Mouse (Mus musculus) MEL (cell line): ENCODE measurements around the gene Cbx3. TPM values are rescaled to one million over a fixed set of nuclear protein-coding genes. Genes with fewer than 3 reads are reported as not detected.

Experiments
- DNase-seq: peaks from one replicate; pipeline ENCODE4 v3.0.0; 2011; ENCODE audit warnings: low read depth, low spot score
- H3K27ac ChIP-seq: 2 replicates; pipeline ENCODE4 v1.5.1; 2012; ENCODE audit warnings: low read depth, mild to moderate bottlenecking, control low read depth, low read length, moderate library complexity; ENCODE audit not compliant: control insufficient read depth
- H3K27me3 ChIP-seq, 2 experiments: fragments of 150-350 bp in 1 of 2; sonication (generic) in 1 of 2; 2 replicates each; pipeline ENCODE4 v1.6.1; 2012; ENCODE audit warnings: low read length in 2 of 2, mild to moderate bottlenecking in 2 of 2, improper control_type of control experiment in 1 of 2, moderate library complexity in 1 of 2; ENCODE audit not compliant: insufficient read depth in 2 of 2, control insufficient read depth in 1 of 2
- H3K36me3 ChIP-seq, 2 experiments: 2 replicates each; pipeline ENCODE4 v1.6.1; 2012 to 2014; ENCODE audit warnings: low read length in 2 of 2, improper control_type of control experiment in 1 of 2, inconsistent platforms in 1 of 2, mild to moderate bottlenecking in 1 of 2; ENCODE audit not compliant: insufficient read depth in 2 of 2, control insufficient read depth in 1 of 2
- H3K4me1 ChIP-seq, 2 experiments: fragments of 150-350 bp in 1 of 2; sonication (generic) in 1 of 2; 2 replicates each; pipeline ENCODE4 v1.6.1; 2012; ENCODE audit warnings: low read length in 2 of 2, improper control_type of control experiment in 1 of 2, mild to moderate bottlenecking in 1 of 2; ENCODE audit not compliant: insufficient read depth in 2 of 2, control insufficient read depth in 1 of 2
- H3K4me3 ChIP-seq, 2 experiments: fragments of 150-350 bp in 1 of 2; sonication (generic) in 1 of 2; 2 replicates each; pipeline ENCODE4 v1.5.1; 2012; ENCODE audit warnings: low read depth in 2 of 2, low read length in 2 of 2, mild to moderate bottlenecking in 2 of 2, moderate library complexity in 2 of 2, control low read depth in 1 of 2, improper control_type of control experiment in 1 of 2; ENCODE audit not compliant: control insufficient read depth in 1 of 2, insufficient read depth in 1 of 2
- H3K79me2 ChIP-seq: 2 replicates; pipeline ENCODE4 v1.6.1; 2012; ENCODE audit warnings: mild to moderate bottlenecking, low read length, moderate library complexity; ENCODE audit not compliant: control insufficient read depth, poor library complexity, insufficient read depth
- H3K9ac ChIP-seq: 2 replicates; pipeline ENCODE4 v1.6.1; 2012; ENCODE audit warnings: low read depth, mild to moderate bottlenecking, control low read depth, low read length, moderate library complexity; ENCODE audit not compliant: control insufficient read depth, poor library complexity, severe bottlenecking
- H3K9me3 ChIP-seq: fragments of 150-350 bp; sonication (generic); replicated peaks from 2 replicates; pipeline ENCODE4 v1.6.1; 2012; ENCODE audit warnings: mild to moderate bottlenecking, low read length, improper control_type of control experiment, moderate library complexity; ENCODE audit not compliant: insufficient read depth
- CHD2 ChIP-seq: IDR thresholded peaks from 2 replicates; pipeline ENCODE4 v1.6.1; 2011; ENCODE audit warnings: low read length, improper control_type of control experiment
- E2F4 ChIP-seq: IDR thresholded peaks from 2 replicates; pipeline ENCODE4 v1.6.1; 2011; ENCODE audit warnings: low read depth, low read length, improper control_type of control experiment, borderline replicate concordance
- GABPA ChIP-seq: IDR thresholded peaks from 2 replicates; pipeline ENCODE4 v1.6.1; 2012; ENCODE audit warnings: low read depth, mild to moderate bottlenecking, inconsistent platforms, low read length, improper control_type of control experiment, moderate library complexity
- GATA1 ChIP-seq: IDR thresholded peaks from 2 replicates; pipeline ENCODE4 v1.6.1; 2011; ENCODE audit warnings: low read depth, low read length, improper control_type of control experiment
- HCFC1 ChIP-seq: IDR thresholded peaks from 2 replicates; pipeline ENCODE4 v1.6.1; 2012; ENCODE audit warnings: low read depth, mild to moderate bottlenecking, inconsistent platforms, low read length, improper control_type of control experiment, moderate library complexity
- MAFK ChIP-seq: IDR thresholded peaks from 2 replicates; pipeline ENCODE4 v1.6.1; 2011; ENCODE audit warnings: low read depth, mild to moderate bottlenecking, low read length, improper control_type of control experiment, borderline replicate concordance
- MAZ ChIP-seq: IDR thresholded peaks from 2 replicates; pipeline ENCODE4 v1.6.1; 2012; ENCODE audit warnings: low read depth, mild to moderate bottlenecking, inconsistent platforms, low read length, improper control_type of control experiment
- NELFE ChIP-seq: IDR thresholded peaks from 2 replicates; pipeline ENCODE4 v1.6.1; 2011; ENCODE audit warnings: low read depth, low read length, improper control_type of control experiment
- POLR2A ChIP-seq, 2 experiments: IDR thresholded peaks; 2 replicates each; pipeline ENCODE4 v1.6.1; 2011 to 2012; ENCODE audit warnings: low read length in 2 of 2, mild to moderate bottlenecking in 2 of 2, control low read depth in 1 of 2, improper control_type of control experiment in 1 of 2, low read depth in 1 of 2, moderate library complexity in 1 of 2; ENCODE audit not compliant: control insufficient read depth in 1 of 2, insufficient read depth in 1 of 2, poor library complexity in 1 of 2
- POLR2AphosphoS5 ChIP-seq: IDR thresholded peaks from 2 replicates; pipeline ENCODE4 v1.6.1; 2012; ENCODE audit warnings: low read depth, borderline replicate concordance, mild to moderate bottlenecking, inconsistent platforms, low read length, moderate library complexity, mixed read lengths
- SMC3 ChIP-seq: IDR thresholded peaks from 2 replicates; pipeline ENCODE4 v1.6.1; 2011; ENCODE audit warnings: low read depth, low read length, improper control_type of control experiment
- TAL1 ChIP-seq: IDR thresholded peaks from 2 replicates; pipeline ENCODE4 v1.6.1; 2012; ENCODE audit warnings: mild to moderate bottlenecking, inconsistent platforms, low read length, moderate library complexity, mixed read lengths
- UBTF ChIP-seq: IDR thresholded peaks from 2 replicates; pipeline ENCODE4 v1.6.1; 2012; ENCODE audit warnings: low read depth, mild to moderate bottlenecking, inconsistent platforms, low read length, improper control_type of control experiment, moderate library complexity, borderline replicate concordance; ENCODE audit not compliant: insufficient read depth
- ZMIZ1 ChIP-seq: IDR thresholded peaks from 2 replicates; pipeline ENCODE4 v1.6.1; 2012; ENCODE audit warnings: low read depth, mild to moderate bottlenecking, inconsistent platforms, low read length, improper control_type of control experiment, moderate library complexity
- polyA plus RNA-seq, 2 experiments: library from polyadenylated mRNA; stranded (reverse) in 1 of 2; unstranded in 1 of 2; fragments of >175 nt in 1 of 2; fragments of >200 nt in 1 of 2; gene quantifications; 2 replicates each; pipeline versions ENCODE4 v1.2.1 to v1.2.4; 2012; ENCODE audit warnings: low replicate concordance in 2 of 2, low read depth in 1 of 2; ENCODE audit not compliant: insufficient read length in 2 of 2, insufficient read depth in 1 of 2, missing spikeins in 1 of 2
- total RNA-seq: library from RNA; depleted of rRNA; stranded (reverse); fragments of 300-350 nt; gene quantifications from 2 replicates; pipeline ENCODE4 v1.2.3, GENCODE M21; 2012

Gene Cbx3
- total and polyA plus RNA-seq, 3 experiments: 177 to 250 TPM; not detected in 1

GRCm38 (mm10) chr6:51460021-51460360 is 10.2 kb upstream of the Cbx3 start:
- H3K36me3 ChIP-seq: peaks cover 37 to 43% of the 10 kb centered on the region in 2 experiments

GRCm38 (mm10) chr6:51460363-51460762 is 9.8 kb upstream of the Cbx3 start:
- Histone ChIP-seq H3K9ac (no peak overlapping the region), H3K27ac (0 out of 2 replicates have a peak overlapping the region, but pooled peaks have one; percentile 23), H3K27me3 (no peaks in the 10 kb centered on the region), H3K4me1 (no peaks in the 10 kb centered on the region), H3K4me3 (no peak overlapping the region), H3K79me2 (peaks cover 5% of the 10 kb centered on the region; the same call in 1 of the 2 replicates), H3K36me3 (peaks cover 40 to 46% of the 10 kb centered on the region in 2 experiments), H3K9me3 (no peaks in the 10 kb centered on the region)
- no peak for TF ChIP-seq UBTF
- 0 out of 4 replicates have a peak, but pooled peaks of 1 of the 2 experiments have one; percentile 7 for TF ChIP-seq POLR2A (IDR thresholded peaks at IDR 0.05; ENCODE audit: control insufficient read depth in 1 of 2, insufficient read depth in 1 of 2, low read depth in 1 of 2, low read length in 2 of 2, poor library complexity in 1 of 2)
- DNase-seq: no peak

More at GRCm38 (mm10) chr6:51460021-51460360, 10.2 kb upstream of the Cbx3 start:
- H3K9me3 ChIP-seq: no peaks in the 10 kb centered on the region
- TF ChIP-seq GABPA (no peak), GATA1 (no peak), POLR2A (IDR thresholded peaks at IDR 0.05; ENCODE audit: control insufficient read depth in 1 of 2, insufficient read depth in 1 of 2, low read depth in 1 of 2, low read length in 2 of 2, poor library complexity in 1 of 2) (peak in 1 of 2 experiments; percentile 11; a peak in 2 of 4 replicates)
- H3K4me3 ChIP-seq: no peak overlapping the region
- H3K79me2 ChIP-seq: peaks cover 5% of the 10 kb centered on the region; the same call in 1 of the 2 replicates
- H3K9ac ChIP-seq: no peak overlapping the region
- H3K4me1 ChIP-seq: no peaks in the 10 kb centered on the region
- DNase-seq: peak; percentile 66
- no peaks in the 10 kb centered on the region for H3K27me3 ChIP-seq
- H3K27ac ChIP-seq: no peak overlapping the region

GRCm38 (mm10) chr6:51467649-51468048 is 2.5 kb upstream of the Cbx3 start:
- 0 out of 4 replicates have a peak, but pooled peaks of 1 of the 2 experiments have one; percentile 15 for TF ChIP-seq POLR2A (IDR thresholded peaks at IDR 0.05; ENCODE audit: control insufficient read depth in 1 of 2, insufficient read depth in 1 of 2, low read depth in 1 of 2, low read length in 2 of 2, poor library complexity in 1 of 2)
- no peak for TF ChIP-seq MAFK
- peaks cover 59% of the 10 kb centered on the region for H3K79me2 ChIP-seq
- peak overlapping the region; percentile 94 for H3K9ac ChIP-seq
- peak overlapping the region; percentile 1 to 61 for H3K4me3 ChIP-seq
- H3K4me1 ChIP-seq: peaks cover 0 to 12% of the 10 kb centered on the region in 2 experiments; a peak in 1 of 4 replicates
- peaks cover 43 to 50% of the 10 kb centered on the region in 2 experiments for H3K36me3 ChIP-seq
- no peaks in the 10 kb centered on the region for H3K27me3 ChIP-seq
- DNase-seq: peak; percentile 68
- H3K27ac ChIP-seq: no peak overlapping the region
- no peaks in the 10 kb centered on the region for H3K9me3 ChIP-seq

- Histone ChIP-seq H3K9me3 (no peaks in the 10 kb centered on the region), H3K36me3 (peaks cover 29 to 52% of the 10 kb centered on the region in 2 experiments), H3K79me2 (peaks cover 68% of the 10 kb centered on the region), H3K4me3 (peak overlapping the region; percentile 1 to 91), H3K4me1 (peaks cover 0 to 19% of the 10 kb centered on the region in 2 experiments; a peak in 1 of 4 replicates), H3K9ac (peak overlapping the region; percentile 94), H3K27me3 (no peaks in the 10 kb centered on the region), H3K27ac (peak overlapping the region; percentile 99)
- TF ChIP-seq TAL1 (no peak), ZMIZ1 (no peak), CHD2 (no peak), POLR2A (IDR thresholded peaks at IDR 0.05; ENCODE audit: control insufficient read depth in 1 of 2, insufficient read depth in 1 of 2, low read depth in 1 of 2, low read length in 2 of 2, poor library complexity in 1 of 2) (no peak; a peak in 1 of 4 replicates), HCFC1 (no peak), GABPA (no peak), MAZ (no peak), SMC3 (no peak), MAFK (no peak), POLR2AphosphoS5 (0 out of 2 replicates have a peak, but pooled peaks have one; percentile 44), E2F4 (no peak), NELFE (no peak), UBTF (peak; percentile 73; the same call in 1 of the 2 replicates)
- DNase-seq: peak; percentile 85
Observed at GRCm38 (mm10) chr6:51468891-51469561, 1.1 kb upstream of the Cbx3 start.
